Comparison of ENCODE assay signal across 8 mouse cellular contexts in genomic region chr7:49778904-49779615, GRCm38 (mm10). TPM values are rescaled to one million over a fixed set of nuclear protein-coding genes. Genes with fewer than 3 reads are reported as not detected.
DNase-seq lines count a peak whose midpoint lies in the region; ATAC-seq and TF ChIP-seq lines count a peak whose summit lies in the region.

No protein-coding gene starts in this region.

- whole genome bisulfite sequencing in hindbrain, embryonic 10.5 days: 83% methylated on average over 12 of the region's 12 CpGs
- WGBS in liver, adult 2 months: 79% methylated on average over 12 of the region's 12 CpGs
- WGBS in neural tube, embryonic 14.5 days: 59% methylated on average over 12 of the region's 12 CpGs

- no peak for TF ChIP-seq CTCF in testis, adult 2 months (IDR thresholded peaks at IDR 0.05; ENCODE audit: control insufficient read depth, insufficient read depth, insufficient replicate concordance, low read depth, low read length)
- TF ChIP-seq CTCF in liver, adult 2 months (IDR thresholded peaks at IDR 0.05; ENCODE audit: low read depth, low read length): no peak

- peak overlapping the region; percentile 65 for H3K4me2 ChIP-seq in neural tube, embryonic 14.5 days (ENCODE audit: low read depth, low read length)

- H3K27ac ChIP-seq in testis, adult 2 months (ENCODE audit: control insufficient read depth, insufficient read depth, low read depth, low read length): no peak overlapping the region
- H3K27ac ChIP-seq in hindbrain, embryonic 10.5 days: peak overlapping the region; percentile 94
- no peak overlapping the region for H3K27ac ChIP-seq in liver, adult 2 months (replicated peaks; ENCODE audit: insufficient read depth, low read depth, low read length)
- peak overlapping the region; percentile 85 for H3K27ac ChIP-seq in neural tube, embryonic 14.5 days (ENCODE audit: low read depth, low read length)

- TF ChIP-seq POLR2A in testis, adult 2 months (IDR thresholded peaks at IDR 0.05; ENCODE audit: control insufficient read depth, low read depth, low read length): no peak
- no peak for TF ChIP-seq POLR2A in liver, adult 2 months (IDR thresholded peaks at IDR 0.05; ENCODE audit: extremely low read depth, insufficient read depth, low read length)

- peak; percentile 29 for ATAC-seq in neural tube, embryonic 14.5 days (ENCODE audit: low read depth)
- ATAC-seq in inflammation-experienced regulatory T-cells, adult 6 months: no peak

- no peaks in the 10 kb centered on the region for H3K27me3 ChIP-seq in testis, adult 2 months (ENCODE audit: control insufficient read depth, insufficient read depth, low read length)
- no peaks in the 10 kb centered on the region for H3K27me3 ChIP-seq in hindbrain, embryonic 10.5 days (ENCODE audit: insufficient read depth, poor library complexity, severe bottlenecking)
- no peaks in the 10 kb centered on the region for H3K27me3 ChIP-seq in liver, adult 2 months (ENCODE audit: control insufficient read depth, insufficient read depth, low read length)
- H3K27me3 ChIP-seq in neural tube, embryonic 14.5 days (ENCODE audit: control insufficient read depth, insufficient read depth, low read length): no peaks in the 10 kb centered on the region

- DNase-seq in embryo, embryonic 10 days (ENCODE audit: low spot score): peak; percentile 17
- DNase-seq in embryo, embryonic 10.5 days (ENCODE audit: low spot score): no peak
- DNase-seq in testis, postnatal 14 days (ENCODE audit: low spot score): no peak
- no peak for DNase-seq in hindbrain, embryonic 10.5 days (ENCODE audit: low spot score)
- no peak for DNase-seq in liver, adult 2 months (ENCODE audit: extremely low read depth, low read depth, low spot score)

- no peaks in the 10 kb centered on the region for H3K9me3 ChIP-seq in hindbrain, embryonic 10.5 days
- no peaks in the 10 kb centered on the region for H3K9me3 ChIP-seq in neural tube, embryonic 14.5 days (ENCODE audit: control insufficient read depth, low read length)

- peak overlapping the region; percentile 95 for H3K4me3 ChIP-seq in testis, adult 2 months (ENCODE audit: control insufficient read depth, low read depth, low read length)
- H3K4me3 ChIP-seq in hindbrain, embryonic 10.5 days: peak overlapping the region; percentile 73
- H3K4me3 ChIP-seq in liver, adult 2 months (ENCODE audit: insufficient read depth, low read depth, low read length): peak overlapping the region; percentile 91; the same call in 1 of the 2 replicates
- H3K4me3 ChIP-seq in neural tube, embryonic 14.5 days (ENCODE audit: low read depth, low read length): peak overlapping the region; percentile 64

- H3K36me3 ChIP-seq in testis, adult 2 months (ENCODE audit: control insufficient read depth, insufficient read depth, low read length): no peaks in the 10 kb centered on the region
- H3K36me3 ChIP-seq in hindbrain, embryonic 10.5 days: peaks cover 35% of the 10 kb centered on the region
- H3K36me3 ChIP-seq in liver, adult 2 months (ENCODE audit: control insufficient read depth, insufficient read depth, low read length): peaks cover 17% of the 10 kb centered on the region; the same call in 1 of the 2 replicates
- H3K36me3 ChIP-seq in neural tube, embryonic 14.5 days (ENCODE audit: control insufficient read depth, insufficient read depth, low read length): no peaks in the 10 kb centered on the region; the same call in 1 of the 2 replicates

- H3K79me2 ChIP-seq in liver, adult 2 months (ENCODE audit: control insufficient read depth, insufficient read depth, low read length): no peaks in the 10 kb centered on the region

- H3K9ac ChIP-seq in liver, adult 2 months (ENCODE audit: low read depth, low read length): peak overlapping the region; percentile 20; the same call in 1 of the 2 replicates
- H3K9ac ChIP-seq in neural tube, embryonic 14.5 days (replicated peaks; ENCODE audit: low read depth, low read length): peak overlapping the region; percentile 78; the same call in 1 of the 2 replicates

- H3K4me1 ChIP-seq in testis, adult 2 months (ENCODE audit: control insufficient read depth, insufficient read depth, low read length): peaks cover 9% of the 10 kb centered on the region
- H3K4me1 ChIP-seq in hindbrain, embryonic 10.5 days (replicated peaks): peaks cover 21% of the 10 kb centered on the region
- H3K4me1 ChIP-seq in liver, adult 2 months (ENCODE audit: control insufficient read depth, insufficient read depth, low read length): peaks cover 2% of the 10 kb centered on the region; the same call in 1 of the 2 replicates
- H3K4me1 ChIP-seq in neural tube, embryonic 14.5 days (ENCODE audit: control insufficient read depth, insufficient read depth, low read length): peaks cover 8% of the 10 kb centered on the region

RNA-seq across cellular contexts. Expression of gene Prmt3, which starts 0.9 kb away (rescaled TPM):
- 4.5 and 5.8 TPM in 2 replicates for polyA plus RNA-seq in testis, adult 2 months (2012; rRNA removed)
- polyA plus RNA-seq in hindbrain, embryonic 10.5 days (2016; fragmentation: Nextera tagmentation; extraction: Ambion mirVana): 49.7 and 65.0 TPM in 2 replicates
- total RNA-seq in liver, adult 2 months (2014; rRNA removed): 10.5 and 13.6 TPM in 2 replicates
- polyA plus RNA-seq in liver, adult 2 months (2012; rRNA removed): 5.0 and 6.7 TPM in 2 replicates
- 53.2 and 56.3 TPM in 2 replicates for polyA plus RNA-seq in neural tube, embryonic 14.5 days (2014; fragmentation: Nextera tagmentation; extraction: Ambion mirVana)
- 10 to 100 TPM in 2 of 3 experiments, 1 to 10 TPM in 1; 7.8 to 13.2 (median 12.8) TPM for polyA plus RNA-seq in inflammation-experienced regulatory T-cells, adult 6 months (2017; shearing (Covaris generic))

RNA-seq across cellular contexts. Expression of gene Htatip2, which starts 20.1 kb away (rescaled TPM):
- 28.8 and 29.0 TPM in 2 replicates for polyA plus RNA-seq in testis, adult 2 months (2012; rRNA removed)
- 3.6 and 4.3 TPM in 2 replicates for polyA plus RNA-seq in hindbrain, embryonic 10.5 days (2016; fragmentation: Nextera tagmentation; extraction: Ambion mirVana)
- 22.6 and 30.9 TPM in 2 replicates for total RNA-seq in liver, adult 2 months (2014; rRNA removed)
- 23.2 and 29.6 TPM in 2 replicates for polyA plus RNA-seq in liver, adult 2 months (2012; rRNA removed)
- polyA plus RNA-seq in neural tube, embryonic 14.5 days (2014; fragmentation: Nextera tagmentation; extraction: Ambion mirVana): 2.7 and 3.8 TPM in 2 replicates
- 10 to 100 TPM; 39.3 to 48.3 (median 44.2) TPM for polyA plus RNA-seq in inflammation-experienced regulatory T-cells, adult 6 months (2017; shearing (Covaris generic))

Comparison
In these comparisons a context has a peak if more than half of its experiments do, and no peak if none do; other contexts are left out.
1. H3K27ac ChIP-seq: peak in hindbrain, embryonic 10.5 days (single experiment) and neural tube, embryonic 14.5 days (single experiment); none in testis, adult 2 months (single experiment) and liver, adult 2 months (single experiment).
2. Peak in every context shown above with its lines, with median percentiles within 50 percentile points of each other: H3K4me3 ChIP-seq.